Mouse (Mus musculus): ENCODE data around the gene Arhgef5. TPM values are rescaled to one million over a fixed set of nuclear protein-coding genes. Genes with fewer than 3 reads are reported as not detected.

Arhgef5 gene
- polyA plus RNA-seq, 1 experiment from 2014 or later: 17.0 TPM

DNA sequence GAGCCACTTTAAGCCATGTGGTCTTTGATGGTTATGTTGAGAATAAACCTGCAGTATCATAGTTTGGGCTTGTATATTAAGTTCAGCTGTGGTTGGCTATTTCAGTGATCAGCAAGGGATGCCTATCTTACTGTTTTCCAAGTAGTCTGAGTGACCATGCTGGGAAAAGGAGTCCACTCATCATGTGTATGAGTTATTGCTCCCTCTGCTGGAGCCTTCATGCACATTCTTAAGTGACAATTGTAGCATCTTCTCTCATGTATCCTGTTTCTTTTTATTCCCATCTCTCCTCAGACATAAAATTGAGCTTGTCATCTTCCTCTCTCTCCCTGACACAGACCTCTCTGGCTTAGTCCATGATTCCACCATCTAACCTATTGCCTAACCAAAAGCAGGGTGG lies 12.9 kb downstream of the Arhgef5 start:
- no peaks in the 10 kb centered on the region for H3K27me3 ChIP-seq (ENCODE audit: insufficient read depth, low read length)
- no peak overlapping the region for H3K4me2 ChIP-seq (replicated peaks; ENCODE audit: low read depth, low read length)
- no peaks in the 10 kb centered on the region for H3K9me3 ChIP-seq (ENCODE audit: low read length)
- H3K9ac ChIP-seq (replicated peaks; ENCODE audit: low read length): no peak overlapping the region
- no peaks in the 10 kb centered on the region for H3K4me1 ChIP-seq (ENCODE audit: insufficient read depth, low read length)
- ATAC-seq (ENCODE audit: low FRiP score, low TSS enrichment): no peak
- H3K27ac ChIP-seq (ENCODE audit: low read length): no peak overlapping the region
- H3K4me3 ChIP-seq (ENCODE audit: low read length): no peak overlapping the region
- H3K36me3 ChIP-seq (ENCODE audit: insufficient read depth, low read length): peaks cover 45% of the 10 kb centered on the region

DNA sequence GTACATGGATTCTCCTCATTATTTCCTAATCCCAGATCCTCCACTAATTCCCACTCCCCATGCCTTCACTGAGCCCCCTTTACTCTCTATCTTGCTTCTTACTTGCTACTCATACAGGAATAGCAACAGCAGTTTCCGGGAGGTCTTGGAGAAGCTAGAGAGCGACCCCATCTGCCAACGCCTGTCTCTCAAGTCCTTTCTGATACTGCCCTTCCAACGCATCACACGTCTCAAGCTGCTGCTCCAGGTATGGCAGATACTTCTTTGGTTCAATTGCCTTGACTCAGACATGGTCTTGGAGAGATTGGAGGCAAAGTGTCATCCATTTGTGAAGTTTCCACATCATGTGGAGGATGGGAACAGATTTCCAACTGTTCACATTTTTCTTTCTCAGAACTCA lies 15.1 kb downstream of the Arhgef5 start:
- no peak overlapping the region for H3K4me3 ChIP-seq (ENCODE audit: low read length)
- H3K4me2 ChIP-seq (replicated peaks; ENCODE audit: low read depth, low read length): no peak overlapping the region
- WGBS: 97% methylated on average over 5 of the region's 5 CpGs
- no peaks in the 10 kb centered on the region for H3K9me3 ChIP-seq (ENCODE audit: low read length)
- ATAC-seq (ENCODE audit: low FRiP score, low TSS enrichment): no peak
- no peaks in the 10 kb centered on the region for H3K4me1 ChIP-seq (ENCODE audit: insufficient read depth, low read length)
- H3K27me3 ChIP-seq (ENCODE audit: insufficient read depth, low read length): no peaks in the 10 kb centered on the region
- no peak overlapping the region for H3K9ac ChIP-seq (replicated peaks; ENCODE audit: low read length)
- H3K27ac ChIP-seq (ENCODE audit: low read length): no peak overlapping the region
- H3K36me3 ChIP-seq (ENCODE audit: insufficient read depth, low read length): peaks cover 49% of the 10 kb centered on the region

DNA sequence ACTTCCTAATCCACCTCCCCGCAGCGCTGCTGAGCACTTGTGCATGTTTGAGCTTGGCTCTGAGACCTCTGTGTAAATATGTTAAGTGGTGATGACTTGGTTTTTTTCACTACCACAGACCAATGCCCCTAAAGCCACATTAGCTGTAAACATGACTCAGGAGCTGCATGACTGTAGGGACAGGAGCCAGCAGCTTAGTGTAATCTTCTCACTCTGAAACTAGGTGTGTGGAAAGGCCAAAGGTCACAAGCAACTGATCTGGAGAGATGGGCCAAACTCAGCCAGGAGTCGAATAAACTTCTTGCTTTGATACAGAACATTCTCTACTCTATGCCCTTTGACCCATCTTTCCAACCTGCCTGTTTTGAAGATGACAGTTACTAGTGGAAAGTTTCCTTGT lies 26.7 kb downstream of the Arhgef5 start:
- Histone ChIP-seq H3K4me3 (ENCODE audit: low read length) (no peak overlapping the region), H3K9me3 (ENCODE audit: low read length) (no peaks in the 10 kb centered on the region), H3K36me3 (ENCODE audit: insufficient read depth, low read length) (peaks cover 29% of the 10 kb centered on the region), H3K4me1 (ENCODE audit: insufficient read depth, low read length) (peaks cover 15% of the 10 kb centered on the region), H3K27me3 (ENCODE audit: insufficient read depth, low read length) (no peaks in the 10 kb centered on the region), H3K9ac (replicated peaks; ENCODE audit: low read length) (no peak overlapping the region), H3K4me2 (replicated peaks; ENCODE audit: low read depth, low read length) (no peak overlapping the region), H3K27ac (ENCODE audit: low read length) (peak overlapping the region; percentile 41; the same call in 1 of the 2 replicates)
- ATAC-seq (ENCODE audit: low FRiP score, low TSS enrichment): no peak
- WGBS: 77% methylated on average over 3 of the region's 3 CpGs

GRCm38 (mm10) chr6:43292471-43293076 lies 27.2 kb downstream of the Arhgef5 start:
- WGBS: 39% methylated on average over 6 of the region's 6 CpGs
- peaks cover 23% of the 10 kb centered on the region for H3K36me3 ChIP-seq (ENCODE audit: insufficient read depth, low read length)
- H3K9ac ChIP-seq (replicated peaks; ENCODE audit: low read length): no peak overlapping the region
- H3K4me1 ChIP-seq (ENCODE audit: insufficient read depth, low read length): peaks cover 15% of the 10 kb centered on the region
- no peaks in the 10 kb centered on the region for H3K27me3 ChIP-seq (ENCODE audit: insufficient read depth, low read length)
- peak; percentile 43; the same call in 1 of the 2 replicates for ATAC-seq (ENCODE audit: low FRiP score, low TSS enrichment)
- no peak overlapping the region for H3K4me2 ChIP-seq (replicated peaks; ENCODE audit: low read depth, low read length)
- no peaks in the 10 kb centered on the region for H3K9me3 ChIP-seq (ENCODE audit: low read length)
- H3K4me3 ChIP-seq (ENCODE audit: low read length): no peak overlapping the region
- peak overlapping the region; percentile 41; the same call in 1 of the 2 replicates for H3K27ac ChIP-seq (ENCODE audit: low read length)

- Histone ChIP-seq H3K36me3 (ENCODE audit: insufficient read depth, low read length) (peaks cover 17% of the 10 kb centered on the region), H3K4me2 (replicated peaks; ENCODE audit: low read depth, low read length) (no peak overlapping the region), H3K4me1 (ENCODE audit: insufficient read depth, low read length) (peaks cover 15% of the 10 kb centered on the region), H3K27ac (ENCODE audit: low read length) (peak overlapping the region; percentile 41; the same call in 1 of the 2 replicates), H3K4me3 (ENCODE audit: low read length) (no peak overlapping the region), H3K9ac (replicated peaks; ENCODE audit: low read length) (no peak overlapping the region), H3K27me3 (ENCODE audit: insufficient read depth, low read length) (no peaks in the 10 kb centered on the region), H3K9me3 (ENCODE audit: low read length) (no peaks in the 10 kb centered on the region)
- WGBS: 55% methylated on average over 7 of the region's 7 CpGs
- ATAC-seq (ENCODE audit: low FRiP score, low TSS enrichment): peak; percentile 68; the same call in 1 of the 2 replicates
Observed at GRCm38 (mm10) chr6:43293175-43293574, 27.8 kb downstream of the Arhgef5 start.

DNA sequence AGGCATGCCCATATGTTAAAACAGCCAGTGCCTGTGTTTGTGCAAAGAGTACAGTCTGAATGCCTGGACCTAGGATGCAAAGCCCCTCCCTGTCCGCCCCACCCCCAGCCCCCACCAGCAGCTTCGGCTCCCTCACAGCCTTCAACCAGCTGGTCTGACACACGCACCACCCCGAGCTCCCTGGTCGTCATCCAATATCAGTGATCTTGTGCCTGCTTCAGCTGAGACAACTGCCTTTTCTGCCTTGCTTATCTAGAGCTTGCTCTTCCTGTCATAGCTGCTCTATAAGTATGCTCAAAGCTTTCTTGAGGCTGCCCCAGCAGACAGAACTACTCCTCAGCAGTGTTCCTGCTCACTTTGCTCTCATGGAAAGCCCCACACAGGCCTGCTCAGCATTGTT lies 30.5 kb downstream of the Arhgef5 start:
- WGBS: 24% methylated on average over 5 of the region's 5 CpGs
- H3K4me2 ChIP-seq (replicated peaks; ENCODE audit: low read depth, low read length): no peak overlapping the region
- H3K4me1 ChIP-seq (ENCODE audit: insufficient read depth, low read length): peaks cover 15% of the 10 kb centered on the region
- no peak for ATAC-seq (ENCODE audit: low FRiP score, low TSS enrichment)
- H3K9ac ChIP-seq (replicated peaks; ENCODE audit: low read length): no peak overlapping the region
- no peaks in the 10 kb centered on the region for H3K9me3 ChIP-seq (ENCODE audit: low read length)
- no peaks in the 10 kb centered on the region for H3K27me3 ChIP-seq (ENCODE audit: insufficient read depth, low read length)
- H3K36me3 ChIP-seq (ENCODE audit: insufficient read depth, low read length): no peaks in the 10 kb centered on the region
- no peak overlapping the region for H3K4me3 ChIP-seq (ENCODE audit: low read length)
- peak overlapping the region; percentile 55; the same call in 1 of the 2 replicates for H3K27ac ChIP-seq (ENCODE audit: low read length)

GRCm38 (mm10) chr6:43296798-43297507 lies 31.6 kb downstream of the Arhgef5 start:
- no peak overlapping the region for H3K27ac ChIP-seq (ENCODE audit: low read length)
- WGBS: 41% methylated on average over 7 of the region's 7 CpGs
- no peaks in the 10 kb centered on the region for H3K27me3 ChIP-seq (ENCODE audit: insufficient read depth, low read length)
- ATAC-seq (ENCODE audit: low FRiP score, low TSS enrichment): peak; percentile 31; the same call in 1 of the 2 replicates
- H3K4me1 ChIP-seq (ENCODE audit: insufficient read depth, low read length): peaks cover 14% of the 10 kb centered on the region
- no peaks in the 10 kb centered on the region for H3K9me3 ChIP-seq (ENCODE audit: low read length)
- no peak overlapping the region for H3K4me2 ChIP-seq (replicated peaks; ENCODE audit: low read depth, low read length)
- H3K36me3 ChIP-seq (ENCODE audit: insufficient read depth, low read length): no peaks in the 10 kb centered on the region
- no peak overlapping the region for H3K9ac ChIP-seq (replicated peaks; ENCODE audit: low read length)
- H3K4me3 ChIP-seq (ENCODE audit: low read length): no peak overlapping the region

GRCm38 (mm10) chr6:43297508-43297850 lies 32.1 kb downstream of the Arhgef5 start:
- no peak overlapping the region for H3K27ac ChIP-seq (ENCODE audit: low read length)
- peak; percentile 21; the same call in 1 of the 2 replicates for ATAC-seq (ENCODE audit: low FRiP score, low TSS enrichment)
- no peak overlapping the region for H3K4me3 ChIP-seq (ENCODE audit: low read length)
- no peaks in the 10 kb centered on the region for H3K36me3 ChIP-seq (ENCODE audit: insufficient read depth, low read length)
- no peak overlapping the region for H3K4me2 ChIP-seq (replicated peaks; ENCODE audit: low read depth, low read length)
- peaks cover 9% of the 10 kb centered on the region for H3K4me1 ChIP-seq (ENCODE audit: insufficient read depth, low read length)
- H3K9ac ChIP-seq (replicated peaks; ENCODE audit: low read length): no peak overlapping the region
- WGBS: 34% methylated on average over 2 of the region's 2 CpGs
- no peaks in the 10 kb centered on the region for H3K27me3 ChIP-seq (ENCODE audit: insufficient read depth, low read length)
- H3K9me3 ChIP-seq (ENCODE audit: low read length): no peaks in the 10 kb centered on the region

DNA sequence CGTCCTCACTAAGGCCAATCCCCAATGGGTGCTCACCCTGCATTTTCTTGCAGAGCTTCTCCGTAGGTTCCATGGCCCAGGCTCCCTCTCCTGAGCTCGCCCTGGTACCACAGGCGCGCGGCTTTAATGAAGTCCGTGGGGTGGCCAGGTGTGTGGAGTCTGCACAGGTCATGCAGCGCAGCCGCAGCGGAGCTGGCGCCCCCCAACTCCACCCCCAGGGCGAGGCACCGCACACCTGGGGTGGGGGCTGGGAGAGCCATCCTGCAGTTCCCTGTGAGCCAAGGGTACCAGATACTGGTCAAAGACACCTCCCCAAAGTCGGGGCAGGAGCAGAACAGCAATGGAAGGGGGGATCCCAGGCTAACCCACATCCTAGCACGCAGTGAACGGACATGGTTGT lies 44.1 kb downstream of the Arhgef5 start, which contains the start of gene Nobox:
Nobox (minus strand) TSS at position 101 of the 400 bp plus-strand sequence.
- WGBS: 78% methylated on average over 16 of the region's 16 CpGs
- no peak within 1 kb of the TSS for H3K4me3 ChIP-seq (ENCODE audit: low read length)
- ATAC-seq (ENCODE audit: low FRiP score, low TSS enrichment): 0 out of 2 replicates have a peak, but pooled peaks have one; percentile 10
- H3K4me1 ChIP-seq (ENCODE audit: insufficient read depth, low read length): peaks cover 8% of the 10 kb centered on the region; the same call in 1 of the 2 replicates
- H3K4me2 ChIP-seq (replicated peaks; ENCODE audit: low read depth, low read length): no peak within 1 kb of the TSS
- H3K27ac ChIP-seq (ENCODE audit: low read length): no peak within 1 kb of the TSS
- H3K9ac ChIP-seq (replicated peaks; ENCODE audit: low read length): no peak within 1 kb of the TSS
- no peaks in the 10 kb centered on the region for H3K36me3 ChIP-seq (ENCODE audit: insufficient read depth, low read length)
- H3K27me3 ChIP-seq (ENCODE audit: insufficient read depth, low read length): no peaks in the 10 kb centered on the region
- H3K9me3 ChIP-seq (ENCODE audit: low read length): no peaks in the 10 kb centered on the region

DNA sequence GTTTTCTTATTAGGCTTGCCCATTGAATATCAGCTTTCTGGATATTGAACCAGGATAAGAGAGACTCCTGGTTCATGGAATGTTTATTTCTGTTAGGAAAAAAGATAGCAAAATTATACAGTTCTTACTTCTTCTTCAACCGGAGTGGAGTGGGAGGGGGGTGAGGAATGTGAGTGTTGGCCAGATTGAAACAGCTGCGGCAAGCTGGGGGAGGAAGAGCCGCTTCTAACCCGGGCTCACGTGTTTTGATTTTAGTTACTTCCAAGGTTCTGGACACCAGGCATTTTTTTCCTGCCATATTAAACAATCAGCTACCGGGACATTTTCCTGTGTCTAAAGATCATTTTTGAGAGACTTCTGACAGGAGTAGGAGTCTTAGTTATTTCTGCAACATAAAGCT lies 44.7 kb downstream of the Arhgef5 start:
- Histone ChIP-seq H3K4me2 (replicated peaks; ENCODE audit: low read depth, low read length) (no peak overlapping the region), H3K9ac (replicated peaks; ENCODE audit: low read length) (no peak overlapping the region), H3K4me3 (ENCODE audit: low read length) (no peak overlapping the region), H3K36me3 (ENCODE audit: insufficient read depth, low read length) (no peaks in the 10 kb centered on the region), H3K9me3 (ENCODE audit: low read length) (no peaks in the 10 kb centered on the region), H3K27me3 (ENCODE audit: insufficient read depth, low read length) (no peaks in the 10 kb centered on the region), H3K4me1 (ENCODE audit: insufficient read depth, low read length) (peaks cover 8% of the 10 kb centered on the region; the same call in 1 of the 2 replicates), H3K27ac (ENCODE audit: low read length) (no peak overlapping the region)
- 45% methylated on average over 6 of the region's 6 CpGs for whole genome bisulfite sequencing
- ATAC-seq (ENCODE audit: low FRiP score, low TSS enrichment): no peak

Measured in kidney, embryonic 16.5 days (tissue).